Mouse (Mus musculus) heart, adult 2 months (tissue): ENCODE results near the gene Gm17631. TPM values are rescaled to one million over a fixed set of nuclear protein-coding genes. Genes with fewer than 3 reads are reported as not detected.
"Not testable (repeated sequence)": the region's sequence is repeated elsewhere in the genome, so short reads cannot be mapped to it uniquely, and the experiment has no call there.

Experiments used
- DNase-seq, 2 experiments: peaks; one replicate each; pipeline ENCODE4 v3.0.0; 2021
- H3K27ac ChIP-seq: fragments of 200-600 bp; 2 replicates; pipeline ENCODE4 v1.8.1; 2022
- H3K27me3 ChIP-seq: fragments of 200-500 bp; 2 replicates; pipeline ENCODE4 v1.6.1; 2012; ENCODE audit warnings: mild to moderate bottlenecking, low read length, inconsistent platforms, mixed read lengths; ENCODE audit not compliant: control insufficient read depth, insufficient read depth
- H3K36me3 ChIP-seq: fragments of 200-500 bp; 2 replicates; pipeline ENCODE4 v1.6.1; 2012; ENCODE audit warnings: low read length, inconsistent platforms; ENCODE audit not compliant: control insufficient read depth, insufficient read depth
- H3K4me1 ChIP-seq: fragments of 200-500 bp; 2 replicates; pipeline ENCODE4 v1.6.1; 2011; ENCODE audit warnings: low read length; ENCODE audit not compliant: control insufficient read depth, insufficient read depth
- H3K4me3 ChIP-seq: fragments of 200-600 bp; 2 replicates; pipeline ENCODE4 v1.8.1; 2022
- H3K79me2 ChIP-seq: fragments of 200-500 bp; replicated peaks from 2 replicates; pipeline ENCODE4 v1.6.1; 2012; ENCODE audit warnings: mild to moderate bottlenecking, inconsistent platforms, low read length, moderate library complexity, mixed read lengths; ENCODE audit not compliant: control insufficient read depth, insufficient read depth
- H3K9ac ChIP-seq: fragments of 200-500 bp; 2 replicates; pipeline ENCODE4 v1.6.1; 2012; ENCODE audit warnings: low read depth, mild to moderate bottlenecking, control low read depth, inconsistent platforms, low read length, mixed read lengths
- CTCF ChIP-seq: fragments of 200-600 bp; IDR thresholded peaks from 2 replicates; pipeline ENCODE4 v1.8.1; 2022; ENCODE audit warnings: antibody characterized with exemption, mild to moderate bottlenecking, moderate library complexity
- EP300 ChIP-seq: fragments of 200-500 bp; IDR thresholded peaks from 2 replicates; pipeline ENCODE4 v1.6.1; 2011; ENCODE audit warnings: low read depth, low read length, control low read depth; ENCODE audit not compliant: insufficient read depth
- POLR2A ChIP-seq: fragments of 200-500 bp; IDR thresholded peaks from 2 replicates; pipeline ENCODE4 v1.6.1; 2011; ENCODE audit warnings: mild to moderate bottlenecking, low read depth, low read length, control low read depth; ENCODE audit not compliant: insufficient read depth
- WGBS: fragments of 180-500 bp; shearing (Covaris S2); methylation state at CpG from one replicate; pipeline ENCODE4 v1.1.7; 2018; 5-methylcytosine and 5-hydroxymethylcytosine counted together
- intact Hi-C: fragments of 180-260 bp; cut with DNase I; formaldehyde crosslinking; loops from one replicate; pipeline ENCODE4 v1.15.1; 2025
- long read RNA-seq: library from polyadenylated mRNA; stranded (forward); transcript quantifications from one replicate; pipeline ENCODE4 v2.0.0, GENCODE M21; 2021
- polyA plus RNA-seq: library from polyadenylated mRNA; depleted of rRNA; stranded (reverse); fragments of >200 nt; gene quantifications from 2 replicates; pipeline ENCODE4 v1.2.3, GENCODE M21; 2012; rRNA removed
- total RNA-seq, 2 experiments: library from RNA; stranded (reverse); gene quantifications; 2 replicates each; pipeline ENCODE4 v1.2.3; 2021

Gene Gm17631
- total RNA-seq: not detected
- not detected in 2 replicates for polyA plus RNA-seq
- long read RNA-seq: 0 reads

- H3K79me2 ChIP-seq, H3K4me3 ChIP-seq, DNase-seq, H3K4me1 ChIP-seq, H3K9ac ChIP-seq, H3K27ac ChIP-seq, H3K36me3 ChIP-seq, intact Hi-C loops, H3K27me3 ChIP-seq: not testable (repeated sequence)
- no CpG with 5 or more reads among the region's 3 CpGs for WGBS
Observed at GRCm38 (mm10) chr6:129862349-129862748, at the start of gene Gm17631. Gm17631 (plus strand) TSS chr6:129862649.

GRCm38 (mm10) chr6:129817731-129818130 lies 44.7 kb upstream of the Gm17631 start:
- no peaks in the 10 kb centered on the region for H3K79me2 ChIP-seq
- 46% methylated on average over 3 of the region's 3 CpGs for whole genome bisulfite sequencing
- DNase-seq: no peak
- H3K4me1 ChIP-seq: no peaks in the 10 kb centered on the region
- no peak overlapping the region for H3K9ac ChIP-seq
- no peaks in the 10 kb centered on the region for H3K36me3 ChIP-seq
- no peaks in the 10 kb centered on the region for H3K27me3 ChIP-seq
- H3K4me3 ChIP-seq: no peak overlapping the region
- TF ChIP-seq EP300 (no peak), CTCF (no peak), POLR2A (no peak)
- no peak overlapping the region for H3K27ac ChIP-seq
- intact Hi-C loops: no loop called here

- WGBS: 78% methylated on average over 1 of the region's 1 CpGs
Observed at GRCm38 (mm10) chr6:129824004-129824403, 38.4 kb upstream of the Gm17631 start.

GRCm38 (mm10) chr6:129825559-129825958 lies 36.9 kb upstream of the Gm17631 start:
- Histone ChIP-seq H3K36me3 (no peaks in the 10 kb centered on the region), H3K9ac (no peak overlapping the region), H3K4me1 (no peaks in the 10 kb centered on the region), H3K4me3 (no peak overlapping the region), H3K27ac (no peak overlapping the region), H3K27me3 (no peaks in the 10 kb centered on the region), H3K79me2 (no peaks in the 10 kb centered on the region)
- DNase-seq: no peak
- TF ChIP-seq CTCF: 0 out of 2 replicates have a peak, but pooled peaks have one; percentile 23
- TF ChIP-seq POLR2A: no peak
- intact Hi-C loops: no loop called here
- WGBS: 69% methylated on average over 1 of the region's 1 CpGs

More at GRCm38 (mm10) chr6:129824004-129824403, 38.4 kb upstream of the Gm17631 start:
- no peak overlapping the region for H3K4me3 ChIP-seq
- no peaks in the 10 kb centered on the region for H3K79me2 ChIP-seq
- no peak for DNase-seq
- TF ChIP-seq POLR2A (no peak), EP300 (no peak), CTCF (no peak)
- H3K27ac ChIP-seq: no peak overlapping the region
- H3K27me3 ChIP-seq: no peaks in the 10 kb centered on the region
- intact Hi-C loops: loop anchor here (5.0 kb wide), 1 partner anchor 37 kb away; no protein-coding TSS in a partner anchor
- no peaks in the 10 kb centered on the region for H3K4me1 ChIP-seq
- no peaks in the 10 kb centered on the region for H3K36me3 ChIP-seq
- no peak overlapping the region for H3K9ac ChIP-seq

GRCm38 (mm10) chr6:129876549-129876948 lies 14.1 kb downstream of the Gm17631 start, which contains the start of gene Klra17:
Klra17 (minus strand) TSS chr6:129876672.
- Histone ChIP-seq H3K4me1 (no peaks in the 10 kb centered on the region), H3K9ac (no peak within 1 kb of the TSS), H3K27me3 (no peaks in the 10 kb centered on the region), H3K36me3 (no peaks in the 10 kb centered on the region), H3K79me2 (no peaks in the 10 kb centered on the region), H3K27ac (no peak within 1 kb of the TSS), H3K4me3 (no peak within 1 kb of the TSS)
- 17% methylated on average over 1 of the region's 1 CpGs for WGBS
- intact Hi-C loops: no loop called here
- TF ChIP-seq EP300 (no peak), CTCF (no peak), POLR2A (no peak)
- DNase-seq: no peak

GRCm38 (mm10) chr6:129882525-129882924 lies 20.1 kb downstream of the Gm17631 start:
- no peak for DNase-seq
- 60% methylated on average over 2 of the region's 2 CpGs for WGBS
- Histone ChIP-seq H3K27ac (no peak overlapping the region), H3K36me3 (no peaks in the 10 kb centered on the region), H3K79me2 (no peaks in the 10 kb centered on the region), H3K9ac (no peak overlapping the region), H3K4me3 (no peak overlapping the region), H3K27me3 (no peaks in the 10 kb centered on the region), H3K4me1 (no peaks in the 10 kb centered on the region)
- TF ChIP-seq EP300 (no peak), POLR2A (no peak), CTCF (no peak)
- intact Hi-C loops: no loop called here

Other genes starting within 250 kb of the Gm17631 start
- not detected for gene Klrk1, start 238.8 kb upstream of the Gm17631 start, total RNA-seq
- 0.23 and 0.61 TPM in 2 replicates for gene Klrk1, start 238.8 kb upstream of the Gm17631 start, polyA plus RNA-seq
- gene Klrc3, start 219.3 kb upstream of the Gm17631 start, total RNA-seq: not detected
- gene Klrc3, start 219.3 kb upstream of the Gm17631 start, polyA plus RNA-seq: not detected in 2 replicates
- gene Klrc2, start 202.0 kb upstream of the Gm17631 start, total RNA-seq: not detected
- 0.29 TPM in 1 of 2 replicates, not detected in the other for gene Klrc2, start 202.0 kb upstream of the Gm17631 start, polyA plus RNA-seq
- under 1 TPM in 1 of 2 experiments, not detected in 1; 0.13 TPM for gene Klrc1, start 183.7 kb upstream of the Gm17631 start, total RNA-seq
- 0.27 TPM in 1 of 2 replicates, not detected in the other for gene Klrc1, start 183.7 kb upstream of the Gm17631 start, polyA plus RNA-seq
- not detected for gene Klri1, start 145.5 kb upstream of the Gm17631 start, total RNA-seq
- 0.18 TPM in 1 of 2 replicates, not detected in the other for gene Klri1, start 145.5 kb upstream of the Gm17631 start, polyA plus RNA-seq
- under 1 TPM; 0.05 to 0.08 TPM for gene Klri2, start 122.2 kb upstream of the Gm17631 start, total RNA-seq
- 0.20 TPM in 1 of 2 replicates, not detected in the other for gene Klri2, start 122.2 kb upstream of the Gm17631 start, polyA plus RNA-seq
- gene Gm156, start 78.4 kb upstream of the Gm17631 start, total RNA-seq: not detected
- gene Gm156, start 78.4 kb upstream of the Gm17631 start, polyA plus RNA-seq: not detected in 2 replicates
- gene Klra17, start 14.0 kb downstream of the Gm17631 start, total RNA-seq: not detected
- not detected in 2 replicates for gene Klra17, start 14.0 kb downstream of the Gm17631 start, polyA plus RNA-seq
- not detected for gene Klra5, start 55.0 kb downstream of the Gm17631 start, total RNA-seq
- gene Klra5, start 55.0 kb downstream of the Gm17631 start, polyA plus RNA-seq: not detected in 2 replicates
- not detected for gene Klra6, start 164.3 kb downstream of the Gm17631 start, total RNA-seq
- gene Klra6, start 164.3 kb downstream of the Gm17631 start, polyA plus RNA-seq: not detected in 2 replicates
- gene Klra4, start 204.6 kb downstream of the Gm17631 start, total RNA-seq: not detected
- 0.27 TPM in 1 of 2 replicates, not detected in the other for gene Klra4, start 204.6 kb downstream of the Gm17631 start, polyA plus RNA-seq